Mouse (Mus musculus): ENCODE results near the gene Nol3.

The Nol3 gene

DNA sequence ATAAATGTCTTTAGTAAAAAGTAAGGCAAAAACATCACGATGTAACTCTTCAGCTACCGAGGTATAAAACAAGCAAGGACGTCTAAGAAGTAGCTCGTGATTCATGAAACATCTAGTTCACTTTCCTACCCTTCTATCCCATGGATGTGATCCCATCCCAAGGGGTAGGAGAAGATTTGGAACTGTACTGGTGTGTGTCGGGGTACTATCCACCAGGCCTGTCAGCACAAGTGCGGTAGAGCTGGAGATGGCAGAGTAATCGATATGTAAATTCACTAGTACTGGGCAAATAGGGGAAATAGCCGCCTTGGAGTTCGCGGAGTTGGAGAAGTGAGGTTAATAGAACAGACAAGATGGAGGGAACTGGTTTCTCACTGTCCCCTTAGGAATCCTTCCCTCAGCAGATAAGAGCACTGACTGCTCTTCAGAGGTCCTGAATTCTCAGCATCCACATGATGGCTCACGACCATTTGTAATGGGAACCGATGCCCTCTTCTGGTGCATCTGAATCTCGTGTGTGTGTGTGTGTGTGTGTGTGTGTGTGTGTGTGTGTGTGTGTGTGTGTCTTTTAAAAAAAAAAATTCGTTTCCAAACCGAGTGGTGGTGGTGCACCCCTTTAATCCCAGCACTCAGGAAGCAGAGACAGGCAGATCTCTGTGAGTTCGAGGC lies 12.6 kb upstream of the Nol3 start:
- DNase-seq (ENCODE audit: low spot score in 2 of 2), result no peak

DNA sequence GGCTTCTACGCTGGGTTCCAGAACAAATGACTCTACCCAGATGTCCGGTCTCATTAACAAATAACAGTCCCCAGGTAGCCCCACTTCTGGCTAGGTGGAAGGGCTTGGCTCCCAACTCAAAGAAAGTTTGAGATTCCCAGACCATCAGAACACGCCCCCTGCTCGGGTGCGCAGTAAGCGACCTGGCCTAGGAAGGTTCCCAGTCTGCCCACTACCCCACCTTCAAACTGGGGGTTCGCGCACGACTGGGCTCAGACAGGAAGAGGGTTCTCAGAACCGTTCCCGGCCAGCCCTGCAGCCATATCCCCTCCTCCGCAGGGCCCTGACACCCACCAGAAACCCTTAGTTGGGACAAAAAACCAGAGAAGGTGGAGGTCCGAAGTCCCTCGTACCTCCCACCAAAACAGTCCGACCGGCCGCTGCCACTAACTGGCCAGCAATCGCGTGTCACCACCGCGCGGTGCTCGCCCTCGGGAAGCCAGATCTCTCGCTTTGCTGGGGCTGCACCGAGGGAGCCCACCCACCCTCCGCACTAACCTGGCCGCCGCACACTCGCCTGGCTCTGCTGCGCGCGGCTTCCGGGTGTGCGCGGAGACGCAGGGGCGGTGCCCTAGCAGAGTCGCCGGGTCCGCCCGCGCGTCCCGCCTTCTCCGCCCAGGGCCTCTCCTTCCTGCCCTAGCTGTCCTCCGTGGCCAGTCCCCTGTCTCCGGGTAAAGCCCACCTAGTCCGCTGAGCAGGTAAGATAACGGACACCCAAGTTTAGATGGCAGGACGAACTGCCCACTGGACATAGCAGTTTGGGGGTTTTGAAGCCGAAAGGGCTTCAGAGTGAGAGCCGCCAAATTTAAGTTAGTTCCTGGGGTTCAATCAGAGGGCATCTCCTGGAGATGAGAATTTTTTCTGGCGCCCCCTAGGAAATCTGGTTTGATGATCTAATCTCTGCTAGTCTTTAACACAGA lies 11.6 kb upstream of the Nol3 start, which contains the start of the genes Tradd and Fbxl8:
TSS of gene Tradd (minus strand) at position 586 of the 959 bp plus-strand sequence.
TSS of gene Fbxl8 (plus strand) at position 625 of the 959 bp plus-strand sequence.
- peak; percentile 61 to 68 for DNase-seq (ENCODE audit: low spot score in 2 of 2)

DNA sequence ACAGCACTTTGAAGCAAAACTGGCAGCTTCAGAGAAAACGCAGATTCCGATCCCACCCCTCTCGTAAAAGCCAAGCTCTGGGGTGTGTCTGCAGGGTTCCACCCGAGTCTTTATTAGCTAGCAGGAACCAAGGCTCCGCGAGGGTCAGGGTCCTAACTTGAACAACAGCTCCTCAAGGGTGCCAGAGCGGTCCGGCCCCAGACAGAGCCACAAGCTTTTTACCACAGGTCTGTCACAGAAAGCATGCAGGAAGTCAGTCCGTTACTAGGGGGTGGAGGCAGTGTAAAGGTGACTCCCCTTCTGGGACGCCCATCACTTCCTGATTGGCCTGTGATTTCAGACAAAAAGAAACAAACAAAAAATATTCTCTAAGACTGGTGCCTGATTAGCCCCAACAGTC lies 10.8 kb upstream of the Nol3 start:
- no peak for DNase-seq (ENCODE audit: low spot score in 2 of 2)

DNA sequence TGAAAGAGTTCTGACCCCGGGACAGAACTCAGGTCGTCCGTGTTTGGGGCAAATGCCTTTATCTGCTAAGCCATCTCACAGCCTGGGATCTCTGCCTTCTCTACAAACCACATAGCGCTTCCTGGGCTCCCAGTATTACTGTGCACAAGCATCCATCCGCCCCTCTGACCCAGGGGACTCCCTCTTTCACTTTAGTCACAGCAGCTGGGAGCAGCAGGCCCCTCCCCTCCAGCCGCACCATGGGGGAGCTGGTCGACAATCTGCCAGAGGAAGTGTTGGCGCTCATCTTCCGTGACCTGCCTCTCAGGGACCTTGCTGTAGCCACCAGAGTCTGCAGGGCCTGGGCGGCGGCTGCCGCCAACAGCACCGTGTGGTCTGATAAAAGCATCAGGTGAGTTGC lies 9.2 kb upstream of the Nol3 start:
- no peak for DNase-seq (ENCODE audit: low spot score in 2 of 2)

GRCm38 (mm10) chr8:105268342-105269074 lies 7.4 kb upstream of the Nol3 start:
- no peak for DNase-seq (ENCODE audit: low spot score in 2 of 2)

DNA sequence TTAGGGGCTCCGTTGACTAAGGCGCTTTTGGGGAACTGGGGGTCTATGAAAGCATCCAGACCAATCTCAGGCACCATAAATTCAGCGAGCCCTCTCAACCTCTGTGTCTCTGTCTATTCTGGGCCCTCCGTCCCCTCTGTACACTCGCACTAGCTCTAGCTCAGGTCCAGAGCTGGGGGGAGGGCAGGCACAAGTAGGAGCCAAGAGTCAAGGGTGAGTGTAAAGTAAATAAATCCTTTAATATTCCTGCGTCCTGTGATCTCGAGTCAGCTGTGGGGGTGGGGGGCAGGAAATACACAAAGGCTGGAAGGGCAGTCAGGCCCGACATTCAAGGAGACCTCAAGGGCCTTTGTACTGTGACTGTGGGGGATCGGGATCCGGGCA lies 6.9 kb upstream of the Nol3 start:
- no peak for DNase-seq (ENCODE audit: low spot score in 2 of 2)

- DNase-seq (ENCODE audit: low spot score in 2 of 2), result no peak
Measured at GRCm38 (mm10) chr8:105269461-105269947, 6.4 kb upstream of the Nol3 start, which contains the start of gene Hsf4. Hsf4 (plus strand) TSS chr8:105269801.

DNA sequence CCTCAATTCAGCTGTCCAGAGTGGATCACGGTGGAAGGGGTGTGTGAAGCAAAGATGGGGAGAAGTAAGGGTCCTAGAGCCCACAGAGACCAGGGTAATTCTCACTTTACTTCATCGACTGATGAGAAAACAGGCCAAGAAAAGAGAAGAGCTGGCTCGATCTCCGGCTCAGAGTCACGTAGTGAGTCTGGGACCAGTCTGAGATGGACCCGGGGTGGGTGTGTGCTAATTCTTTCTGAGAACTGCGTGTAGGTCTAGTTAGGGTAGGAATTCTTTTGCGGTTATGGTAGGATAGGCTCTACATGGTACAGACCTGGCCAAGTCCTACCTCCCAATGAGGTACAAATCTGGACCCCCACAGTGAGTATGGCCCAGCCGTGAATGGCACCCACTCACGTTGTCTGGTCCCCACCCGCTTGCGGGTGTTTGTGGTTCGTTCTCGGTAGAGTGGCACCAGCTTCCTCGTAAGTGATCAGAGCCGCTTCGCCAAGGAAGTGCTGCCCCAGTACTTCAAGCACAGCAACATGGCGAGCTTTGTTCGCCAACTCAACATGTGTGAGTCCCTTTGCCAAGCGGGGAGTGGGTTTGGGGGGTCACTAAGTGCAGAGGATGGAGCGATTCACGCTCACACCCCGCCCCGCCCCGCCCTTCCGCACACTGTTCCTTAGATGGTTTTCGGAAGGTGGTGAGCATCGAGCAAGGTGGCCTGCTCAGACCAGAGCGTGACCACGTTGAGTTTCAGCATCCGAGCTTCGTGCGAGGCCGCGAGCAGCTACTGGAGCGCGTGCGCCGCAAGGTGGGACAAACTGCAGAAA lies 5.6 kb upstream of the Nol3 start:
- no peak for DNase-seq (ENCODE audit: low spot score in 2 of 2)

- no peak for DNase-seq (ENCODE audit: low spot score in 2 of 2)
Measured at GRCm38 (mm10) chr8:105270916-105271186, 5.1 kb upstream of the Nol3 start.

DNA sequence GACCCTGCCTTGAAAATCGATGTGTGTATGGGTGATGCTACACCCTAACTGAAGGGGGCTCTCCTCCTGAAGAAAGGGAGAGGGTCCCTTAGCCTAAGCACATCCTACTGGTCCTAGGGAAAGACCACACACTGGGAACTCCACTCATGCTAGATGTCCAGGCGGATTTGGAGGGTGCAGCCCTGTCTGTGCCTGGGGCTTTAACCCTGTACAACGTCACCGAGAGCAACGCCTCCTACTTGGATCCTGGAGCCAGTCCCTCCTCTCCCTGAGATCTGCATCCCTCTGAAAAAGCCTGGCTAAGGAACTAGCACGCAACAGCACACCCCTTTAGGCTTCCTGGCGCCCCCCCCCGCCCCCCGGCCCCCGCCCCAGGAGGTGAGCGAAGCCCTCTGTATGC lies 553 bp upstream of the Nol3 start:
- no peak for DNase-seq (ENCODE audit: low spot score in 2 of 2)

- DNase-seq (ENCODE audit: low spot score in 2 of 2), result no peak
Measured at GRCm38 (mm10) chr8:105276292-105277120, 566 bp downstream of the Nol3 start.

GRCm38 (mm10) chr8:105278911-105279334 lies 3.0 kb downstream of the Nol3 start:
- DNase-seq (ENCODE audit: low spot score in 2 of 2), result no peak

DNA sequence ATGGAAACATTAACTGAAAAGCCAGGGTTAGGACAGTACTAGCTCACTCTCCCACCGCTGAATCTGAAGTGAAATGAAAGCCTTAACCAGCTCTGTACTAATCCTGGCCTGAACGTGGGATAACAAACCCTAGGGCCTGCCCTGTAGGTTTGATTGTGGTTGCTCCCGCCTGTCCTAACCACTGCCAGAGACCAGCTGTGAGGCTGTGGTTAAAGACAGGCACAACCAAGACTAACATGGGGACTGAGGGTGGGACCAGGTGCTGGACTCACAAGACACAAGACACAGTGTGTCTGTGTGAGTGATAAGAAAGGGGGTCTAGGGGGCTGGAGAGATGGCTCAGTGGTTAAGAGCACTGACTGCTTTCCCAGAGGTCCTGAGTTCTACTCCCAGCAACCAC lies 4.6 kb downstream of the Nol3 start:
- DNase-seq (ENCODE audit: low spot score in 2 of 2), result no peak

DNA sequence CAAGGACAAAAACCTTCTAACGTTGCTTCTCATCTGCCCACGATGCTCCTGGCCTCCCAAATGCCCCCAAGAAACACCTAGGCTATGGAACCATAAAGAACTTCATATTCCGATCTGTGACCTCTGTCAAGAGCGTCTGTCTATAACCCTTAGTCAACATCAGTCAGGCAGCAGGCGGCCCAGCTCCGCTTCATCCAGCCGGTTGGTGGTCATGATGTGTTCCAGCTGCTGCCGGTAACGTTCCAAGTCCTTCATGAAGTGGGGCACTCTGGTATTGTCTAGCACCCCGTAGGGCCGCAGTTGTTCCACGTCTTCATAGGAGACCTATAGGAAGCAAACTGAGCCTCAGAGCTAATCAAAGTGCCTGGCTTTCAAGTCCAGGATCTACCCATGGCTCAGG lies 5.9 kb downstream of the Nol3 start:
- no peak for DNase-seq (ENCODE audit: low spot score in 2 of 2)

- DNase-seq (ENCODE audit: low spot score in 2 of 2), result no peak
Measured at GRCm38 (mm10) chr8:105282239-105282638, 6.3 kb downstream of the Nol3 start.

DNA sequence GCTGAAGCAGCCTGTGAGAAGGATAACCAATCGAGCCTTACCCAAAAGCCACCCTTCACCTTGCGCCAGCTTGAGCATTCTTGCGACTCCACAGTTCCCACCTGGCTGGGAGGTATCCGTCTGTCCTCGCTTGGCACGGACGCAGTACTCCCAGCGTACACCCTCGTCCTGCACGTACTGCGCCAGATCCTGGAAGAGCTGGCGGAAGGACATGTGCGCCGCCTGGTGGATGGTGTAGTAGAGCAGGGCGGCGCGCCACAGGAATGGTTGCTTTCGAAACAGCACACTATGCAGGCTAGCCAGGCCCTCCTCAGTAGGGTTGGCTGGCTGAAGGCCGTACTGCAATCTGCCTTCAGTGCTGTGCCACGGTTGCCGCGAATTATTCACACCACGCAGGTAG lies 7.1 kb downstream of the Nol3 start:
- DNase-seq (ENCODE audit: low spot score in 2 of 2), result peak in 1 of 2 experiments; percentile 44

DNA sequence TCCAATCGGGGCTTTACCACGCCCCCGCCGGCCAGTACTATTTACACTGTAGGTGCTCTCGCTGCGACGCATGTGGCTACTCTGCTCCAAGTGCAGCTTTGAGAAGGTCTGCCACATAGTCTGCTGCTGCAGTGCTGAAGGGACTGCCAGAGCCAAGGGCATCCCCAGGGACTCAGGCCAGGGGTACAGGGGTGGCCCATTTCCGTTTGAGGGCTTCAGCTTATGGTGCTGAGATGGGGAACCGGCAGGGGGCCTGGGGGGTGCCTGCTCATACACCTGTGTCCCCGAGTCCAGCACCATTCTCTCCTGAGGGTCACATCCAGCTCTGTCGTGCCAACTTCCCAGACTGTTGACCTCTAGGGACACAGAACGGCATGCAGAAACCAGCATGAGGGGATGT lies 9.6 kb downstream of the Nol3 start:
- no peak for DNase-seq (ENCODE audit: low spot score in 2 of 2)

DNA sequence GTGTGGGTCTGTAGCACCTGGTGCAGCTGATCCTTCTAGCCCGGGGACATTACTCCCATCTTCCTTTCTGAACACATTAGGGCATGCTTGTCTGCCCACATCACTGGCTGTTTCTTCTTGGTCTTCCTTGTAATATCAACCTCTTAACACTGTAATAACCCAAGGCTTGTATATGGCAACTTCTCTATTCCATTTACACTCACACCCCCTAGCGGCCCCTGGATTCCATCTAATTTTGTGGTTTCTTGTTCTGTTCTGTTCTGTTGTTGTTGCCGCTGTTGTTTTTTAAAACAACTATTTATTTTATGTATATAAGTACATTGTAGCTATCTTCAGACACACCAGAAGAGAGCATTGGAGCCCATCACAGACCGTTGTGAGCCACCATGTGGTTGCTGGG lies 11.0 kb downstream of the Nol3 start:
- no peak for DNase-seq (ENCODE audit: low spot score in 2 of 2)

GRCm38 (mm10) chr8:105288231-105288630 lies 12.3 kb downstream of the Nol3 start:
- DNase-seq (ENCODE audit: low spot score in 2 of 2), result no peak

DNA sequence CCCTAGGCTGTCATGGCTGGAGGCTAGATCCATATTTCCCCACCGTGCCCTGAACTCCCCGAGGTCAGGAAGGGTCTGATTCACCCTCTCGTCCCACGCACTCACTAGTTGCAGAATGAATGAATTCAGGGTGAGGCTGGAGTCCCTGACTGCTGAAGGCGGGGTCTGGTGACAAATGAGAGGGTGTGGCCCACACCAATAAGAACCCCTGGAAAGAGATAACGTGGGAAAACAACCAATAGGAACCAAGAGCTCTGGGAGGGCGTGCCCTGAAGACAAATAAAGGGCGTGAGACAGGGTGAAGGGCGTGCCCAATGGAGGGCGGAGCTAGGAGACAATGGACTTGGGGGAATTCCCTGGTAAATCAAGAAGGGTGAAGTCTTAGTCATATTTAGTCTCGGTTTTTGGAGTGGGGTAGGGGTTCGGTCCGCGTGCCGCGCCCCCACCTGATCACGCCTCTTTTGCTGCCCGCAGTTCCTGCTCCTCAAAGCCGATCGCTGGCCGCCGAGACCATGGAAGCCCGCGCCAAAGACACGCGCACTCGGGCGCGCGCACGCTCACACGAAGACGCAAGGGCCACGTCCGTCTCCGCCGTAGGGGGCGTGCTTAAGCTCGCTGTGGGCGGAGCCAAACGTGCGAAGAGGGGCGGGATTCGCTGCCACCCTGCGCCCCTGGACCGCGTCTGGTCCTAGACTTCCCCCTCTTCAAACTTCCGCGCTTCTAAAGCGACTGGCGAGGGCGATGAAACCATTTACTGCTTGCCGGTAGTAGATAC lies 13.2 kb downstream of the Nol3 start:
- DNase-seq (ENCODE audit: low spot score in 2 of 2), result peak; percentile 84 to 90
